Mouse (Mus musculus) NIH3T3 (cell line): ENCODE data around the gene Trpd52l3.
"Not testable (repeated sequence)": the region's sequence is repeated elsewhere in the genome, so short reads cannot be mapped to it uniquely, and the experiment has no call there.

Source experiments
- DNase-seq: peaks from one replicate; pipeline ENCODE4 v3.0.0-alpha.2; 2012; ENCODE audit warnings: low read depth

The Trpd52l3 gene

GRCm38 (mm10) chr19:30003621-30004020 is at the start of gene Trpd52l3:
TSS of gene Trpd52l3 (plus strand) at chr19:30003790.
- no peak for DNase-seq

DNA sequence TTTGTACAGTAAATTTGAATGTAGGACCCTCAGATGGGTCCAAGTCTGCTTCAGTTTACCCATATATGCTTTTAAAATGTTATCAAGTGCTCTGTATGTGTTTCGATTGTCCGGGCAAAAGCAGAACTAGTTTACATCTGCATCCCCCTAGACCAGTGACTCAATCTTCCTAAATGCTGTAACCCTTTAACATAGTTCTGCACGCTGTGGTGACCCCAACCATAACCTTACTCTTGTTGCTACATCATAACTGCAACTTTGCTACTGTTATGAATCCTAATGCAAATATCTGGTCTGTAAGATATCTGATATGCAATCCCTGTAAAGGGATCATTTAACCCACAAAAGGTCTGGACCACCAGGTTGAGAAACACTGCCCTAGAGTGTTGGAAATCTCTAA is 49.8 kb upstream of the Trpd52l3 start:
- DNase-seq = no peak

GRCm38 (mm10) chr19:29955454-29955853 is 48.1 kb upstream of the Trpd52l3 start:
- no peak for DNase-seq

GRCm38 (mm10) chr19:29960906-29961305 is 42.7 kb upstream of the Trpd52l3 start:
- DNase-seq = no peak

- no peak for DNase-seq
These were observed 41.7 kb upstream of the Trpd52l3 start for GRCm38 (mm10) chr19:29961842-29962241.

DNA sequence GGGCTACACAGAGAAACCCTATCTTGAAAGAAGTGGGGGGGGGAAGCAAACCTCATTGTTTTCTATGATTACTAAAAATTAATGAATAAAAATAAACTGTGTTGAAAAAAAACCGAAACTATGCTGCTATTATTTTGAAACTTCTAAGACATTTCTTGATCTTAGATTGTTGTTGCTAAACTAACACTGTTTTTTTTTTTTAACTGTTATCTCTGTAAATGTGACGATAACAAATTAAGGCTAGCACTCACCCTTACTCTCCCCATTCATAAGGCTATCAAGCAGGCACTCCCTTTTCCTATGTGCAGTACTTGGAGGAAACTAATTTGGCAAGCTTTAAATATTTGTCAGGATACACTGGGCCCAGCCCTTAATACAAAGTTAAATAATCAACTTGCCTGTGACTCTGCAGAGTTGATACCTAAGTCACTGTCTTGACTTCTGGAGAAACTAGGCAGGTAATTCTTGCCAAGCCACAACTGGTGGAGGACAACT is 39.9 kb upstream of the Trpd52l3 start:
- no peak for DNase-seq

- DNase-seq = no peak
These were observed 35.6 kb upstream of the Trpd52l3 start for GRCm38 (mm10) chr19:29967960-29968359.

GRCm38 (mm10) chr19:29973396-29973795 is 30.2 kb upstream of the Trpd52l3 start:
- no peak for DNase-seq

DNA sequence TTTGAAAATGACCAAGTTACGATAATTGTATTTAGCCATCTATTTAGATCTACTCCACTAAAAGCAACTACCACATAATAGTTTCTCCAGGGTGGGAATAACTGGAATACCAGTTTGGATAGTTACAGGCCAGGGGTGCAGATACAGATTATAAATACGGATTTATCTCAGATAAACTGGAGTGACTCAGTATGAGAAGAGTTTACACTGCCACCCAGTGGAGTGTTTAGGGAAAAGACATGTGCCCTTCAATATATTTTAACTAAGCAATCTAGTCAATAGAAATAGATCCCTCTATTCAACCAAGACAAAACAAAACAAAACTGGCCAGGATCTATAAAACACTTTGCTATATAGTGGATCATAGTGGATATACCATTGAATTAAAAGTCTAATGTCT is 24.7 kb upstream of the Trpd52l3 start:
- peak; percentile 79 for DNase-seq

GRCm38 (mm10) chr19:29979452-29980089 is 24.0 kb upstream of the Trpd52l3 start:
- DNase-seq = no peak

GRCm38 (mm10) chr19:29984208-29985005 is 19.2 kb upstream of the Trpd52l3 start:
- peak; percentile 39 for DNase-seq

DNA sequence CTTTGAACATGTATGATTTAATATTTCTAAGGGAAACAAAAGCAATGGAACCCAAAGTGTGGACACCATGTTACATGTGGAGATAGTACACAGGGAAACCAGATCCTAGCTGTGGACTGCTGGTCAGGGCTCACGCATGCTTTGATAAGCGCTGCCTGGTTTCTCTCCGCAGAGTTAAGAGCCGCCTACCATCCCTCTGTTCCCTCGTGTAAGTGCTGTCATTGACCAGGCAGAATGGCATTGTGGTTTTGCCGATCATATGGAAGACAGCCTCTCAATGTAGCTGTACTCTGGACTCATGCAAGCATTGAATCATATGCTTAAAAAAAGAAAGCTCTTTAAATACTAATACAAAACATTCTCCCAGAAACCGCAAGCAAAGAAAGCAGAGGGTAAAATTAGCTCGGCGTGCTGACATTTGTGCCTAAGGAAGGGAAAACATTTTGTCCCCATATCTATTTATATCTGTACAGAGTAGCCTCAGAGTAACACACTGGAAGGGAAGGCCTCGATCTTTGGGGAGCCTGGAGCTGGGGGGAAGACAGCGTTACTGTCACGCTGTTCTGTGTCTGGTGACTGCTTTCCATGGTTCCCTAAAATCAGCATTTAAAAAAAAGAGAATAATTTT is 17.0 kb upstream of the Trpd52l3 start:
- no peak for DNase-seq

DNA sequence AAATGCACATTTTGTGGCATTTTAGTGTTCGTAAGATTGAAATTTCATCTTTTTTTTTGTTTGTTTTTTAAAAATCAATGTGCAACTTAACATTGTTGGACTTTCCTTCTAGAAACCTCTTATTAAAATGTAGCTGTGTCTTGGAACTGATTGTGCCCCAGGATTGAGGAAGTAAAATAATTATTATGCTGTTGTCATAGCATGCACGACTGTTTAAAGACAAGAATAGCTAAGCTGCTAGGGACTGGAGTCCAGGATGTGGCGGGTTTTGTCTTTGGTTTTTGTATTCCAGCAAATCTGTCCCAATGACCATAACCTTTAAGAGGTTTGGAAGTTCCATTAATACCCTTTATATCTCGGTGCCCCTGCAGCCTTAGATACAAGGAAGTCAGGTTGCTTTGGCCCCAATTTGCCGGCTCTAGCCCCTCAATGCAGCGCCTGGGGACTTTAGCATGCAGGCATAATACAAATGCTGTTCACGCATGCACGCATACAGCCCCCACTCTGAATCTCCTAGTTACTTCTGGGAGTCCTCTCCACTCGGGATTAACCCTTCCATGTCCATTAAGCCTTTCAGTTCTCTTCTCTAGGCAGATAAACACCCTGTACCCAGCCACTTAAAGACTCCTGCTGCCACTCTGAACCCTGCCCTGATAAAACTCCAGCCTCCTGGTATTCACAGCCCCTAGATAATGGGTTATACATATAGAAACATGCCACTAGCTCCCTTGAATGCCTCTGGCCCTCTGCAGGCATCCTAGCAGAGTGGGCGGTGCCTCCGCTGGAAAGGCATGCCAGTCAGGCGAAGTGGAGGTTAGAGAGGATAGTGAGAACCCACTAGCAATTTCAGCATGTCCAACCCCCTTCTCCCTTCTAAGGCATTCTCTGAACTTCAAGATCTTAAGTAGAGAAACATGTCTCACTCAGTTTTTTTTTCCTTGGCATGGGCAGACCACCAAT is 2.9 kb upstream of the Trpd52l3 start:
- DNase-seq = no peak

DNA sequence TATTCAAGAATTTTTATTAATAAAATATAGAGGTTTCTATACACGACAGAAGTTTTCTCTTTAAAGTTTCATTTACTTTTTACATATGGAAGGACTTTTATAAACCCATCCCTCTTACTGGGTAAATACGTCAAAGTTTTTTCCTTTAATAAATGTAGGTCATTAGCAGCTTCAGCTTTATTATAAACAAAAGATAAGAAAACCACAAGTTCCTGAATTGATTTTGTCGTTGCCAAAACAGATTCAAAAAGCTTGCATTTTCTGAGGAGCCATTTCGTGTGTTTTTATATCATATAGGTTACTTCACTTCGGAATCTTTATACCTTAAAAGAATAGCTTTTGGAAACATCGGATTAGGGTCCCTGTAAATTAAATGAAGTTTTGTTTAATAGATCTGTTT is 2.0 kb upstream of the Trpd52l3 start:
- no peak for DNase-seq

- DNase-seq = no peak
These were observed 2.8 kb downstream of the Trpd52l3 start for GRCm38 (mm10) chr19:30006371-30006770.

DNA sequence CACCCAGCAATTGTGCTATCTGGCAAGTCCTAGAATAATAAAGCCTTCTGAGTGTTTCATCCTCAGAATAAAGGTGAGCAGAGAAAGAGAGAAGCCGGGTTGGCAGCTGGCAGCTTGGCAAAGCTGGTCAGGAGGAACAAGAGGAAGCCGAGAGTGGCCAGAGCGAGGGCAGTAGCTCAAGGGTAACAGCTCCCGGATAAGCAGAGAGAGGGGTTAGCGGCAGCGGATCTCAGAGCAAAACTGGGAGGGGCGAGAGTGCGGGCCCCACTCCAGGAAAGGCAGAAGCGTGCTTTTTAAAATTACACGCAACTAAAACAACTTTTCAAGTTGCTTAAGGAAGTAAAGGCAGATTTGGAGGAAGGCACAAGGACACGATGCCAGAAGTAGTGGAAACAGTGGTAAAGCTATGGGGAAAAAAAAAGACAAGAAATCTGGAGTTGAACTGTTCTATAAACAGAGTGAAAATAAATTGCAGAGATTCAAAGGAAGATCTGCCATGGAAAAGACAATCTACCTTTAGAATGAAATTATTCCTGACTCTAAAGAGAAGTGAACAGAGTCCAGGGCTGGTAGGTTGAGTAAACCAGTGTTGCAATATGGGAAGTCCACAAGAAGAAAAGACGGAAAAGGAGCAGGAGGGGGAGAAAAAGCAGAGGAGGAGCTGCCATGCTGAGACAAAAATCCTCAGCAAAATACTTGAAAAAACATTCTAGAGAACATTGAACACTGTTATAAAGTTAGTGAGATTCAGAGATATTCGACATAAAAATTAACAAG is 7.1 kb downstream of the Trpd52l3 start:
- DNase-seq = no peak

- no peak for DNase-seq
These were observed 10.7 kb downstream of the Trpd52l3 start for GRCm38 (mm10) chr19:30014331-30014730.

DNA sequence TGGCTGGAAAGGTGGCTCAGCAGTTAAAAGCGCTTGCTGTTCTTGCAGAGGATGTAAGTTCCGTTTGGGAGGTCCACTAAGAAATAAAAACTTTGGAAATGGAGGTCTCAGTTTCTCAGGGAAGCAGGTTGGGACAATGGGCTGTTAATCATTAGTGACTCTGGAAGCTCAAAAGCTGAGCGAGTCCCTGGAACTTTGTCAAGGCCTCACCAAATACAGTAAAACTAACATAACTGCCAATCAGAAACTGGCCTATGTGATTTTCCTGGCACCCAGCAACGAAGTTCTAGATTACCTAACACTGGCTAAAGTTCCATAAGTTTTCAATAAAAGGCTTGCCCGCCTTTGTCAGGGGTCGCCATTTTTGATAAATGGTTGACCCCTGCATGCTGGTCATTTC is 12.6 kb downstream of the Trpd52l3 start:
- peak; percentile 63 for DNase-seq

- not testable (repeated sequence) for DNase-seq
These were observed 19.8 kb downstream of the Trpd52l3 start for GRCm38 (mm10) chr19:30023419-30023818.

DNA sequence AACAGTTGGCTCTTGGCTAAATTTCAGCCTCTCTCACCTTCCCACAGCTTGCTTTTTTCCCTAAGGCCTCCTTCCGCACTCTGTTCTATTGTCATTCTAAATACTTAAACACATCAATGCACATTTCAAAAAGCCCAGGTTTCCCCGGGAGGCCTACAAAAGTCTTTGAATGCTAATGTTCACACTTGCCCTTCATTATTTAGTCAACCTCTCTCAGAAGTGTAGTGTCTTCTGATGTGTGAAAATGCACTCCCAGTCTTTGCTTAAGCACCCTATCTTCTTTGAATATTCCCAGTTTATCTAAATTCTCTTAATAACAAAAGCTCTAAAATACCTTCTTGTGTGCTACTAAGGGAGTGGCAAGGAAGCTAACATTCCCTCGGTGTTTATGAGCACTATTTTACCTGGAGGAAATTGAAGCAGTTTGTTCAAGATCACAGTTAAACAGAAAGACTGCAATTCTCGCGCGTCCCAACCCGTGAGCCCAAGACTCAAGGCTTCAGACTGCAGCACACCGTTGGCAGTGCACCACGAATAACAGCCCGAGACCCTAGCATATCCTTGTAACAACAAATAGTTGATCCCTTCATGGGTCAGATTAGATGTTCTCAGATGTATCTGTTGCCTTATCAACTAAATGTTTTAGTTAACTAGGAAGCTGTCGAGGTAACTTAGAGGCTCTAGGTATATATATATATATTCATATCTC is 25.6 kb downstream of the Trpd52l3 start:
- DNase-seq = no peak
